Mouse (Mus musculus): ENCODE measurements around the gene Peak1.

GRCm38 (mm10) chr9:56396306-56396705 is 21.6 kb downstream of the Peak1 start:
- no peak for TF ChIP-seq NELFE (IDR thresholded peaks at IDR 0.05; ENCODE audit: low read depth, low read length)
- TF ChIP-seq BHLHE40 (IDR thresholded peaks at IDR 0.05; ENCODE audit: low read depth, low read length), result no peak
- TF ChIP-seq POLR2A (IDR thresholded peaks at IDR 0.05; ENCODE audit: low read depth, low read length), result no peak
- no peak for TF ChIP-seq ZC3H11A (IDR thresholded peaks at IDR 0.05; ENCODE audit: low read depth, low read length)
- no peak for TF ChIP-seq USF1 (IDR thresholded peaks at IDR 0.05; ENCODE audit: low read depth, low read length)
- no peak for TF ChIP-seq CTCF (conservative IDR thresholded peaks at IDR 0.05 in 1 of 2, IDR thresholded peaks at IDR 0.05 in 1 of 2; ENCODE audit: low read depth in 2 of 2, low read length in 2 of 2)

All from CH12.LX (cell line).